In the genomic region with DNA sequence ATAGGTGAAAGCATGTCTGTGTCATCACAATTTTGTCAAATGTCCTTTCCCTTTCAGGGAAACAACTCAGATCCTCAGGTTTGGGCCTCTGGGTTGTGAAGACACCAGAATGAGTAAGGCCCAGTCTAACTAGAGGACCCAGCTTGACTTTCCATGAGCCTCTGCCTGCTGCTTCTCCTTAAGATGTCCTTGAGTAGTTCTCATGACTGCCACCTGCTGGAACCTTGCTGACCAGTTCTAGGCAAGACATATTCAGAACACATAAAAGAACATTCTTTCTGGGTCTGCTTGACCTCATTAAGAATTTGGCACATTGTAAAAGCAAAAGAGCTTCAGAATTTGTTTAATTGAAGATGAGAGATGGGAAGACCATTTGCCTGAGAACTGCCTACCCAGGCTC, we compare ENCODE assay signal across 7 mouse cellular contexts. TPM values are rescaled to one million over a fixed set of nuclear protein-coding genes. Genes with fewer than 3 reads are reported as not detected.
DNase-seq lines count a peak whose midpoint lies in the region; ATAC-seq and TF ChIP-seq lines count a peak whose summit lies in the region.

No protein-coding gene starts in this region.

- no peak overlapping the region for H3K27ac ChIP-seq in layer of hippocampus, adult 2 months

- peak; percentile 78 for DNase-seq in 3T3-L1 (ENCODE audit: low read depth, low spot score)
- peak; percentile 63 for DNase-seq in A20 (ENCODE audit: low read depth, low spot score)
- peak; percentile 2 for DNase-seq in cerebellum, adult 8-10 months
- peak; percentile 6 to 21 for DNase-seq in frontal cortex, postnatal 25 days (ENCODE audit: low spot score in 2 of 2)
- peak; percentile 3 to 19 for DNase-seq in layer of hippocampus, adult 2 months (ENCODE audit: low spot score in 2 of 2)
- DNase-seq in spleen, postnatal 14 days (ENCODE audit: low spot score in 2 of 2): no peak

- TF ChIP-seq CTCF in layer of hippocampus, adult 2 months (conservative IDR thresholded peaks at IDR 0.05): peak; percentile 72

- H3K4me3 ChIP-seq in layer of hippocampus, adult 2 months: no peak overlapping the region

- peak; percentile 54; the same call in 1 of the 2 replicates for ATAC-seq in megakaryocyte progenitor cell, adult 5-6 weeks (replicated peaks; ENCODE audit: poor library complexity)

RNA-seq across cellular contexts. Expression of a gene that starts 50.2 kb away (rescaled TPM):
- not detected for total RNA-seq in layer of hippocampus, adult 2 months (2021)
- total RNA-seq in megakaryocyte progenitor cell, adult 5-6 weeks (2015): not detected in 2 replicates
- not detected in 2 replicates for total RNA-seq in megakaryocyte progenitor cell, adult 5-6 weeks (2017)

Comparison
In these comparisons a context has a peak if more than half of its experiments do, and no peak if none do; other contexts are left out.
1. DNase-seq: peak in 3T3-L1 (single experiment), A20 (single experiment), cerebellum, adult 8-10 months (single experiment), frontal cortex, postnatal 25 days (2 of 2) and layer of hippocampus, adult 2 months (2 of 2); none in spleen, postnatal 14 days (0 of 2).